Mouse (Mus musculus): ENCODE measurements around the gene Clec18a. TPM values are rescaled to one million over a fixed set of nuclear protein-coding genes. Genes with fewer than 3 reads are reported as not detected.
A peak's percentile ranks its signal among the peaks of the same experiment; 100 is the strongest.

Gene Clec18a
- total and polyA plus RNA-seq, 3 experiments = not detected

- Histone ChIP-seq H3K4me2 (ENCODE audit: insufficient read depth, low read depth, poor library complexity, severe bottlenecking) (no peak overlapping the region), H3K36me3 (replicated peaks in 1 of 2; ENCODE audit: control insufficient read depth in 1 of 2, insufficient read depth in 1 of 2, low read length in 1 of 2) (peaks cover 90 to 98% of the 10 kb centered on the region in 2 experiments), H3K9ac (ENCODE audit: insufficient read depth, low read depth) (no peak overlapping the region), H3K27ac (ENCODE audit: insufficient read depth, low read depth) (no peak overlapping the region), H3K4me1 (ENCODE audit: control insufficient read depth in 1 of 2, insufficient read depth in 2 of 2) (no peaks in the 10 kb centered on the region), H3K4me3 (replicated peaks in 1 of 3; ENCODE audit: low read depth in 2 of 3, low read length in 2 of 3, poor library complexity in 1 of 3) (no peak overlapping the region), H3K79me2 (replicated peaks; ENCODE audit: control insufficient read depth, extremely low read depth, insufficient read depth, poor library complexity, severe bottlenecking) (peaks cover 6% of the 10 kb centered on the region; the same call in 1 of the 2 replicates), H3K9me3 (replicated peaks; ENCODE audit: low read length) (no peaks in the 10 kb centered on the region), H3K27me3 (replicated peaks) (no peaks in the 10 kb centered on the region)
- no peak for DNase-seq (ENCODE audit: extremely low read depth)
- TF ChIP-seq CTCF (conservative IDR thresholded peaks at IDR 0.05 in 1 of 2, IDR thresholded peaks at IDR 0.05 in 1 of 2; ENCODE audit: low read depth in 2 of 2, low read length in 2 of 2) = peak in 1 of 2 experiments; percentile 23; a peak in 2 of 4 replicates
- no peak for TF ChIP-seq POLR2A (IDR thresholded peaks at IDR 0.05; ENCODE audit: low read depth, low read length)
- TF ChIP-seq BHLHE40 (IDR thresholded peaks at IDR 0.05; ENCODE audit: low read depth, low read length) = no peak
- TF ChIP-seq EP300 (IDR thresholded peaks at IDR 0.05; ENCODE audit: low read length) = no peak
- no peak for TF ChIP-seq MYC (IDR thresholded peaks at IDR 0.05; ENCODE audit: low read depth, low read length)
- TF ChIP-seq ELF1 (IDR thresholded peaks at IDR 0.05; ENCODE audit: low read depth, low read length) = no peak
- no peak for TF ChIP-seq PAX5 (IDR thresholded peaks at IDR 0.05; ENCODE audit: low read length)
- dilution Hi-C loops (cut with MboI; ENCODE audit: extremely low pct_ligation_motif_present, extremely low pct_unique_long_range_greater_than_20kb, low sequenced_read_pairs) (no loop called here), in situ Hi-C loops (cut with MboI; ENCODE audit: low pct_ligation_motif_present, low pct_unique_long_range_greater_than_20kb, low sequenced_read_pairs) (loop anchor here (5.0 kb wide), 1 partner anchor 206 kb away; no protein-coding TSS in a partner anchor)
These were observed 43.5 kb downstream of the Clec18a start for GRCm38 (mm10) chr8:111048694-111049093.

- in situ Hi-C loops (cut with MboI; ENCODE audit: low pct_ligation_motif_present, low pct_unique_long_range_greater_than_20kb, low sequenced_read_pairs) = no loop called here
- DNase-seq (ENCODE audit: extremely low read depth) = no peak
These were observed 48.1 kb downstream of the Clec18a start for GRCm38 (mm10) chr8:111044003-111044734.

GRCm38 (mm10) chr8:111042546-111042945, 49.7 kb downstream of the Clec18a start:
- Histone ChIP-seq H3K36me3 (replicated peaks in 1 of 2; ENCODE audit: control insufficient read depth in 1 of 2, insufficient read depth in 1 of 2, low read length in 1 of 2) (peaks cover 78 to 95% of the 10 kb centered on the region in 2 experiments), H3K27me3 (replicated peaks) (no peaks in the 10 kb centered on the region), H3K4me2 (ENCODE audit: insufficient read depth, low read depth, poor library complexity, severe bottlenecking) (no peak overlapping the region), H3K27ac (ENCODE audit: insufficient read depth, low read depth) (no peak overlapping the region), H3K4me1 (ENCODE audit: control insufficient read depth in 1 of 2, insufficient read depth in 2 of 2) (peaks cover 0 to 2% of the 10 kb centered on the region in 2 experiments; a peak in 1 of 4 replicates), H3K9me3 (replicated peaks; ENCODE audit: low read length) (no peaks in the 10 kb centered on the region), H3K79me2 (replicated peaks; ENCODE audit: control insufficient read depth, extremely low read depth, insufficient read depth, poor library complexity, severe bottlenecking) (peaks cover 19% of the 10 kb centered on the region), H3K4me3 (replicated peaks in 1 of 3; ENCODE audit: low read depth in 2 of 3, low read length in 2 of 3, poor library complexity in 1 of 3) (no peak overlapping the region), H3K9ac (ENCODE audit: insufficient read depth, low read depth) (no peak overlapping the region)
- in situ Hi-C loops (cut with MboI; ENCODE audit: low pct_ligation_motif_present, low pct_unique_long_range_greater_than_20kb, low sequenced_read_pairs) = no loop called here
- dilution Hi-C loops (cut with MboI; ENCODE audit: extremely low pct_ligation_motif_present, extremely low pct_unique_long_range_greater_than_20kb, low sequenced_read_pairs) = no loop called here
- TF ChIP-seq RAD21 (IDR thresholded peaks at IDR 0.05; ENCODE audit: low read depth, low read length) = no peak
- TF ChIP-seq CTCF (conservative IDR thresholded peaks at IDR 0.05 in 1 of 2, IDR thresholded peaks at IDR 0.05 in 1 of 2; ENCODE audit: low read depth in 2 of 2, low read length in 2 of 2) = no peak
- no peak for TF ChIP-seq PAX5 (IDR thresholded peaks at IDR 0.05; ENCODE audit: low read length)
- no peak for TF ChIP-seq RCOR1 (conservative IDR thresholded peaks at IDR 0.05; ENCODE audit: low read depth, low read length)
- no peak for TF ChIP-seq ZMIZ1 (IDR thresholded peaks at IDR 0.05; ENCODE audit: low read depth, low read length)
- no peak for TF ChIP-seq EP300 (IDR thresholded peaks at IDR 0.05; ENCODE audit: low read length)
- TF ChIP-seq HCFC1 (IDR thresholded peaks at IDR 0.05; ENCODE audit: low read depth, low read length) = no peak
- TF ChIP-seq IRF4 (IDR thresholded peaks at IDR 0.05; ENCODE audit: low read depth, low read length) = no peak
- TF ChIP-seq NRF1 (IDR thresholded peaks at IDR 0.05; ENCODE audit: low read depth, low read length) = no peak
- TF ChIP-seq ZNF384 (IDR thresholded peaks at IDR 0.05; ENCODE audit: low read depth, low read length) = no peak
- no peak for TF ChIP-seq ZC3H11A (IDR thresholded peaks at IDR 0.05; ENCODE audit: low read depth, low read length)
- TF ChIP-seq CHD2 (IDR thresholded peaks at IDR 0.05; ENCODE audit: low read length) = no peak
- no peak for TF ChIP-seq MAX (IDR thresholded peaks at IDR 0.05; ENCODE audit: low read length)
- no peak for TF ChIP-seq POLR2A (IDR thresholded peaks at IDR 0.05; ENCODE audit: low read depth, low read length)
- no peak for TF ChIP-seq TBP (conservative IDR thresholded peaks at IDR 0.05; ENCODE audit: low read depth, low read length)
- no peak for TF ChIP-seq NELFE (IDR thresholded peaks at IDR 0.05; ENCODE audit: low read depth, low read length)
- no peak for DNase-seq (ENCODE audit: extremely low read depth)

More at GRCm38 (mm10) chr8:111044003-111044734, 48.1 kb downstream of the Clec18a start:
- H3K9ac ChIP-seq (ENCODE audit: insufficient read depth, low read depth) = no peak overlapping the region
- no peak overlapping the region for H3K4me3 ChIP-seq (replicated peaks in 1 of 3; ENCODE audit: low read depth in 2 of 3, low read length in 2 of 3, poor library complexity in 1 of 3)
- H3K4me1 ChIP-seq (ENCODE audit: control insufficient read depth in 1 of 2, insufficient read depth in 2 of 2) = no peaks in the 10 kb centered on the region
- H3K36me3 ChIP-seq (replicated peaks in 1 of 2; ENCODE audit: control insufficient read depth in 1 of 2, insufficient read depth in 1 of 2, low read length in 1 of 2) = peaks cover 83 to 97% of the 10 kb centered on the region in 2 experiments
- peaks cover 6% of the 10 kb centered on the region for H3K79me2 ChIP-seq (replicated peaks; ENCODE audit: control insufficient read depth, extremely low read depth, insufficient read depth, poor library complexity, severe bottlenecking)
- dilution Hi-C loops (cut with MboI; ENCODE audit: extremely low pct_ligation_motif_present, extremely low pct_unique_long_range_greater_than_20kb, low sequenced_read_pairs) = no loop called here
- no peak overlapping the region for H3K27ac ChIP-seq (ENCODE audit: insufficient read depth, low read depth)
- no peak overlapping the region for H3K4me2 ChIP-seq (ENCODE audit: insufficient read depth, low read depth, poor library complexity, severe bottlenecking)
- no peaks in the 10 kb centered on the region for H3K9me3 ChIP-seq (replicated peaks; ENCODE audit: low read length)
- TF ChIP-seq CTCF (conservative IDR thresholded peaks at IDR 0.05 in 1 of 2, IDR thresholded peaks at IDR 0.05 in 1 of 2; ENCODE audit: low read depth in 2 of 2, low read length in 2 of 2) (peak; percentile 9 to 45; a peak in 2 of 4 replicates), MAZ (IDR thresholded peaks at IDR 0.05; ENCODE audit: low read depth, low read length) (no peak)
- no peaks in the 10 kb centered on the region for H3K27me3 ChIP-seq (replicated peaks)

Measured in CH12.LX (cell line).